ENCODE assay signal across 8 mouse cellular contexts in the genomic region with DNA sequence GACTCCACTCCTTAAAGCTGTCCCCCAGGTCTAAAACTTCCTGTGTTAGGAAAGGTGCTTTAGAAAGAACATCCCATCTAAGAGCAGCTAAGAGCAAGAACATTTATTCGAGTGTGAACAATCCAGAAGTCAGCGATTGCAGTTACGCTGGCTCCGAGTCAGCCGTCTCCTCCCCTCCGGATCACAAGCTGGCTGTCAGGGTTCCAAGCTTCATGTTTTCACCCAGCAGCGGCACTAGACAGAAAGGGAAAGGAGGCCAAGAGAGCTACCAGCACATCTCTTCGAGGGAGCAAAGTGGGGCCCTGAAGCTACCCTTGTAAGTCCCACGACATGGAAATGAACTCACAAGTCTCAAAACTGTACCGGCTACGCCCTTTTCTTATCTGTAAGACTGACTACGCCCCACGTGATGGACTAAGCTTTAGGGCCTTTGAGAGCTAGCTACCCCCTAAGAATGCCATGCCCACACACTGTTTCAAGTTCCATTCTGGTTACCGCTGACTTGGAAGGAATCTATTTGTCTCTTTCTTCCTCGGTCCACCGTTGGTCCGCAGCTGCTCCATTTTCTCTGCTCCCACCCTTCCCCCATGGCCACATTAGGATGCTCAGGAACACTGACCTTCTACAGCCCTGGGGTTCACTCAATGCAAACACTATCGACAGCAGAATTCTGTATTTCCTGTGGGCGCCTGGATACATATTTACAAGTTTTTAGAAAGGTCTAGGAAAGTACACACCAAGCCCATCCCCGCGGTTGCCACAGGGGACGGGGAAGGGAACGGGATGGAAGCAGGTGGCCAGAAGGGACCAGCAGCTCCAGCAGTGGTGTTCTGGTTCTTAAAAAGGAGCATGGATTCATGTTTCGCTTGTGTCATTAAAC. TPM values are rescaled to one million over a fixed set of nuclear protein-coding genes. Genes with fewer than 3 reads are reported as not detected.
A peak's percentile ranks its signal among the peaks of the same experiment; 100 is the strongest.
DNase-seq lines count a peak whose midpoint lies in the region; ATAC-seq and TF ChIP-seq lines count a peak whose summit lies in the region.

No protein-coding gene starts in this region.

- 75% methylated on average over 24 of the region's 24 CpGs for WGBS in neural tube, embryonic 11.5 days
- 33% methylated on average over 24 of the region's 24 CpGs for WGBS in midbrain, embryonic 16.5 days

- peak; percentile 41; the same call in 1 of the 2 replicates for ATAC-seq in neural tube, embryonic 11.5 days (ENCODE audit: insufficient read depth, low FRiP score, low TSS enrichment)
- ATAC-seq in midbrain, embryonic 16.5 days: no peak

- DNase-seq in neural tube, embryonic 11.5 days (ENCODE audit: low spot score): peak; percentile 49
- no peak for DNase-seq in neural tube, embryonic 10.5 days (ENCODE audit: extremely low spot score, low spot score)
- DNase-seq in gastrocnemius, adult 2 months: peak; percentile 75
- DNase-seq in left cerebral cortex, postnatal 25 days (ENCODE audit: low spot score in 2 of 2): peak; percentile 58 to 73
- DNase-seq in ovary, postnatal 36 days (ENCODE audit: low spot score): no peak
- DNase-seq in MN1 (ENCODE audit: low spot score): no peak
- DNase-seq in cerebellum, adult 11 months: no peak

- no peak for TF ChIP-seq CTCF in gastrocnemius, adult 2 months (IDR thresholded peaks at IDR 0.05)

- no peaks in the 10 kb centered on the region; the same call in 1 of the 2 replicates for H3K36me3 ChIP-seq in neural tube, embryonic 11.5 days (ENCODE audit: control insufficient read depth, insufficient read depth, low read length)
- H3K36me3 ChIP-seq in midbrain, embryonic 16.5 days (ENCODE audit: control insufficient read depth, insufficient read depth, low read length): no peaks in the 10 kb centered on the region

- H3K27ac ChIP-seq in neural tube, embryonic 11.5 days (ENCODE audit: low read depth, low read length): peak overlapping the region; percentile 58
- H3K27ac ChIP-seq in gastrocnemius, adult 2 months: 0 out of 2 replicates have a peak overlapping the region, but pooled peaks have one; percentile 24
- peak overlapping the region; percentile 58 for H3K27ac ChIP-seq in midbrain, embryonic 16.5 days (ENCODE audit: low read length)

- H3K4me3 ChIP-seq in neural tube, embryonic 11.5 days (ENCODE audit: low read depth, low read length): no peak overlapping the region
- H3K4me3 ChIP-seq in gastrocnemius, adult 2 months: peak overlapping the region; percentile 46
- H3K4me3 ChIP-seq in midbrain, embryonic 16.5 days (ENCODE audit: low read depth, low read length): no peak overlapping the region

- H3K9me3 ChIP-seq in neural tube, embryonic 11.5 days (ENCODE audit: control insufficient read depth, low read length): no peaks in the 10 kb centered on the region
- H3K9me3 ChIP-seq in midbrain, embryonic 16.5 days (replicated peaks; ENCODE audit: control insufficient read depth, low read length, poor library complexity, severe bottlenecking): no peaks in the 10 kb centered on the region

- H3K9ac ChIP-seq in neural tube, embryonic 11.5 days (ENCODE audit: low read length): peak overlapping the region; percentile 14
- no peak overlapping the region for H3K9ac ChIP-seq in midbrain, embryonic 16.5 days (ENCODE audit: low read depth, low read length)

- intact Hi-C loops in gastrocnemius, adult 2 months (cut with DNase I): no loop called here
- intact Hi-C loops in left cerebral cortex, postnatal 25 days (cut with DNase I): no loop called here

- H3K4me2 ChIP-seq in neural tube, embryonic 11.5 days (ENCODE audit: low read depth): no peak overlapping the region
- H3K4me2 ChIP-seq in midbrain, embryonic 16.5 days (ENCODE audit: low read length): no peak overlapping the region; the same call in 1 of the 2 replicates

- peaks cover 26% of the 10 kb centered on the region for H3K4me1 ChIP-seq in neural tube, embryonic 11.5 days (ENCODE audit: control insufficient read depth, insufficient read depth, low read length)
- H3K4me1 ChIP-seq in midbrain, embryonic 16.5 days (ENCODE audit: control insufficient read depth, insufficient read depth, low read length): peaks cover 67% of the 10 kb centered on the region

- no peaks in the 10 kb centered on the region for H3K27me3 ChIP-seq in neural tube, embryonic 11.5 days (ENCODE audit: control insufficient read depth, insufficient read depth, low read length)
- no peaks in the 10 kb centered on the region for H3K27me3 ChIP-seq in midbrain, embryonic 16.5 days (ENCODE audit: control insufficient read depth, insufficient read depth, low read depth, low read length)

RNA-seq across cellular contexts. Expression of a gene that starts 19.6 kb away (rescaled TPM):
- polyA plus RNA-seq in neural tube, embryonic 11.5 days (2014; fragmentation: Nextera tagmentation; extraction: Ambion mirVana): 1,357 and 1,505 TPM in 2 replicates
- under 1 TPM; 0.20 to 0.36 TPM for total RNA-seq in gastrocnemius, adult 2 months (2021)
- total RNA-seq in left cerebral cortex, postnatal 25 days (2021): 100 to 1,000 TPM; 234 to 293 TPM
- 9,243 and 10,143 TPM in 2 replicates for polyA plus RNA-seq in midbrain, embryonic 16.5 days (2015; fragmentation: Nextera tagmentation; extraction: Ambion mirVana)

RNA-seq across cellular contexts. Expression of a gene that starts 30.8 kb away (rescaled TPM):
- polyA plus RNA-seq in neural tube, embryonic 11.5 days (2014; fragmentation: Nextera tagmentation; extraction: Ambion mirVana): 99.5 and 105 TPM in 2 replicates
- 10 to 100 TPM; 29.7 to 36.5 TPM for total RNA-seq in gastrocnemius, adult 2 months (2021)
- total RNA-seq in left cerebral cortex, postnatal 25 days (2021): 100 to 1,000 TPM; 111 to 112 TPM
- polyA plus RNA-seq in midbrain, embryonic 16.5 days (2015; fragmentation: Nextera tagmentation; extraction: Ambion mirVana): 357 and 363 TPM in 2 replicates

Comparison
In these comparisons a context has a peak if more than half of its experiments do, and no peak if none do; other contexts are left out.
1. DNase-seq: peak in neural tube, embryonic 11.5 days (single experiment), gastrocnemius, adult 2 months (single experiment) and left cerebral cortex, postnatal 25 days (2 of 2); none in neural tube, embryonic 10.5 days (single experiment), ovary, postnatal 36 days (single experiment), MN1 (single experiment) and cerebellum, adult 11 months (single experiment).
2. RNA of a gene that starts 19.6 kb away (total RNA-seq): 234 to 293 TPM in left cerebral cortex, postnatal 25 days; 0.20 to 0.36 TPM in gastrocnemius, adult 2 months; every median in the first group is over 100 times any median in the second.
3. Peak in every context shown above with its lines, with median percentiles within 50 percentile points of each other: H3K27ac ChIP-seq.